Mouse (Mus musculus) stomach, embryonic 14.5 days (tissue): ENCODE measurements around the gene Eno2. TPM values are rescaled to one million over a fixed set of nuclear protein-coding genes. Genes with fewer than 3 reads are reported as not detected.
"Not testable (repeated sequence)": the region's sequence is repeated elsewhere in the genome, so short reads cannot be mapped to it uniquely, and the experiment has no call there.

Source experiments
- ATAC-seq: fragments of 200-750 bp; cut with Nextera tagmentation; 2 replicates; pipeline ENCODE4 v1.8.0; 2017; ENCODE audit warnings: low read depth, moderate TSS enrichment; ENCODE audit not compliant: insufficient number of reproducible peaks, insufficient read depth, low FRiP score
- H3K27ac ChIP-seq: fragments of 300-500 bp; sonication (generic); 2 replicates; pipeline ENCODE4 v1.5.1; 2014; ENCODE audit warnings: mild to moderate bottlenecking, low read length, moderate library complexity, mixed read lengths
- H3K27me3 ChIP-seq: fragments of 300-500 bp; sonication (generic); 2 replicates; pipeline ENCODE4 v1.6.1; 2014; ENCODE audit warnings: low read length, control low read depth, mixed read lengths; ENCODE audit not compliant: control insufficient read depth, insufficient read depth
- H3K36me3 ChIP-seq: fragments of 300-500 bp; sonication (generic); 2 replicates; pipeline ENCODE4 v1.6.1; 2014; ENCODE audit warnings: mild to moderate bottlenecking, control low read depth, low read length, moderate library complexity, mixed read lengths; ENCODE audit not compliant: control insufficient read depth, insufficient read depth
- H3K4me1 ChIP-seq: fragments of 300-500 bp; sonication (generic); 2 replicates; pipeline ENCODE4 v1.6.1; 2014; ENCODE audit warnings: low read length, control low read depth, mixed read lengths; ENCODE audit not compliant: control insufficient read depth, insufficient read depth
- H3K4me2 ChIP-seq: fragments of 300-500 bp; sonication (generic); replicated peaks from 2 replicates; pipeline ENCODE4 v1.6.1; 2014; ENCODE audit warnings: low read depth, low read length, control low read depth
- H3K4me3 ChIP-seq: fragments of 300-500 bp; sonication (generic); 2 replicates; pipeline ENCODE4 v1.5.1; 2014; ENCODE audit warnings: low read depth, low read length, control low read depth
- H3K9ac ChIP-seq: fragments of 300-500 bp; sonication (generic); replicated peaks from 2 replicates; pipeline ENCODE4 v1.6.1; 2014; ENCODE audit warnings: low read depth, mild to moderate bottlenecking, control low read depth, low read length, moderate library complexity, mixed read lengths
- H3K9me3 ChIP-seq: fragments of 300-500 bp; sonication (generic); 2 replicates; pipeline ENCODE4 v1.6.1; 2016; ENCODE audit warnings: low read depth, low read length, control low read depth; ENCODE audit not compliant: control insufficient read depth
- WGBS: fragments of 180-500 bp; shearing (Covaris S2); extraction: QIAGEN DNeasy Blood & Tissue Kit; methylation state at CpG from one replicate; pipeline ENCODE4 v1.1.7; 2014; 5-methylcytosine and 5-hydroxymethylcytosine counted together
- polyA plus RNA-seq: library from polyadenylated mRNA; unstranded; fragments of >200 nt; fragmentation: Nextera tagmentation; extraction: Ambion mirVana; gene quantifications from 2 replicates; pipeline ENCODE4 v1.2.1, GENCODE M21; 2014

Eno2 gene
- polyA plus RNA-seq, 1 experiment from 2014 or later = 9.7 TPM

DNA sequence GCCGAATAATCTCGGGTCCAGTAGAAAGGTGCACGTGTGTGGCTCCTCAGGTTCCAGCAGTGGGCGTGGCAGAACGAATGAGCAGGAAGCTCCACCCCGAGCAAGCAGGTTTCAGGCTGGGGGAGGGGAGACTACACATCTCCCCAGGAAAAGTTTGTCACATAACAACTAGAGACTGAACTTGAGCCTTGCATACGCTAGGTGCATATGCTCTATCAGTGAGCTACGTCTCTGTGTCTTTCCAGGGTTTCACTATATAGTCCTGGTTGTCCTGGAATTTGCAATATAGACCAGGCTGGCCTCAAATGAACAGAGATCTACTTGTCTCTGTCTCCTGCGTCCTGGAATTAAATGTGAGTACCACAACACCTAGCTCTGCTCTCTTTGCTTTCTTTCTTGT lies 32.9 kb upstream of the Eno2 start:
- not testable (repeated sequence) for H3K4me3 ChIP-seq, H3K9me3 ChIP-seq, H3K9ac ChIP-seq, ATAC-seq, H3K4me1 ChIP-seq, H3K27ac ChIP-seq, H3K36me3 ChIP-seq, H3K27me3 ChIP-seq
- H3K4me2 ChIP-seq = 0 out of 2 replicates have a peak overlapping the region, but pooled peaks have one; percentile 12
- 15% methylated on average over 5 of the region's 9 CpGs for WGBS

DNA sequence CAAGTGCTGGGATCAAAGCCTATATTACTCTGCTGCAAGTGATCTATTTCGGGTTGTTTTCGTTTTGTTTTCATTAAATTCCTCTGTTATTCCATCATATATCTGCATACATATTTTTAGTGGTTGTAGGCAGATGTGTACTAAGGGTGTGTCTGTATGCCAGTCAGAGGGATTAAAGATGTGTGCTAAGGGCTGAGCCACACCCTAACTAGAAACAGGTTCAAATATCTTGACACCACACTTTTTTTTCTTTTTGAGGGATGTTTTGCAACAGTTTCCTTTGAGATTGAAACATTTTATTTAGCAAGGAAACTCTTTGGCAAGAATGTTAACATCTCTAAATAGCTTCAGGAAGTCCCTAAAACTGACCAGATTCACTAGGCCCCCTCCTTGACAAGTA lies 26.7 kb upstream of the Eno2 start:
- Histone ChIP-seq H3K36me3 (no peaks in the 10 kb centered on the region), H3K4me3 (no peak overlapping the region), H3K27ac (peak overlapping the region; percentile 49; the same call in 1 of the 2 replicates), H3K9ac (no peak overlapping the region), H3K4me2 (no peak overlapping the region), H3K27me3 (no peaks in the 10 kb centered on the region), H3K9me3 (no peaks in the 10 kb centered on the region), H3K4me1 (no peaks in the 10 kb centered on the region)
- 64% methylated on average over 2 of the region's 2 CpGs for WGBS
- ATAC-seq = no peak; the same call in 1 of the 2 replicates

DNA sequence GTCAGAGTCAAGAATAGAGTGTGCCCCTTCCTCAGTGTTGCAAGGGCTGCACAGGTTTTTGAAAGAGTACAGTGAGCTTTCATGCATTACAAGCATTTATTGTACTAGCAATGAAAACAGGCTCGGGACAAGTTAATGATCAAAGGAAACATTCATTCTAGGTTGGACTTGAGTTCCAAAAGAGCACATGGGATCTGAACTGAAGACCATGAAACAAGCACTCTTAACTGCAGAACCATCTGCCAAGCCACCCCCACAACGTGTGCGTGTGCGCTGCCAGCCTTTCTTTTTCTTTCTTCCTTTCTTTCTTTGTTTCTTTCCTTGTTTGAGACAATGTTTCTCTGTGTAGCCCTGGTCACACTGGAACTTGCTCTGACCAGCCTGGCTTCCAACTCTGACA lies 26.3 kb upstream of the Eno2 start:
- 70% methylated on average over 4 of the region's 4 CpGs for WGBS
- no peaks in the 10 kb centered on the region for H3K36me3 ChIP-seq
- no peaks in the 10 kb centered on the region for H3K27me3 ChIP-seq
- H3K9ac ChIP-seq = no peak overlapping the region
- peak overlapping the region; percentile 49; the same call in 1 of the 2 replicates for H3K27ac ChIP-seq
- no peak overlapping the region for H3K4me2 ChIP-seq
- H3K4me3 ChIP-seq = no peak overlapping the region
- no peak for ATAC-seq
- H3K4me1 ChIP-seq = no peaks in the 10 kb centered on the region
- no peaks in the 10 kb centered on the region for H3K9me3 ChIP-seq

DNA sequence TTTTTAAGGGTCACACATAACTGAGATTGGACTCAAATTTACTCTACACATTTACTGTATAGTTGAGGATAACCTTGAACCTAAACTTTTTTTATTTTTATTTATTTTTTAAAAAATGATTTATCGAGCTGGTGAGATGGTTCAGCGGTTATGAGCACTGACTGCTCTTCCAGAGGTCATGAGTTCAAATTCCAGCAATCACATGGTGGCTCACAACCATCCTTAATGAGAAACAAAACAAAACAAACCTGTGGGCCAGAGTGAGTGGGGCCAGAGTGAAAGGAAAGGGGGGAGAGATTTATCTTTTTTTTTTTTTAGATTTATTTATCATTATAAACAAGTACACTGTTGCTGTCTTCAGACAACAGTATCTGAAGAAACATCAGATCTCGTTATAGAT lies 22.4 kb upstream of the Eno2 start:
- Histone ChIP-seq H3K27me3 (no peaks in the 10 kb centered on the region), H3K9me3 (no peaks in the 10 kb centered on the region), H3K27ac (no peak overlapping the region), H3K4me2 (no peak overlapping the region), H3K4me1 (no peaks in the 10 kb centered on the region), H3K36me3 (no peaks in the 10 kb centered on the region), H3K9ac (no peak overlapping the region), H3K4me3 (no peak overlapping the region)
- WGBS = 86% methylated on average over 3 of the region's 3 CpGs
- ATAC-seq = no peak

DNA sequence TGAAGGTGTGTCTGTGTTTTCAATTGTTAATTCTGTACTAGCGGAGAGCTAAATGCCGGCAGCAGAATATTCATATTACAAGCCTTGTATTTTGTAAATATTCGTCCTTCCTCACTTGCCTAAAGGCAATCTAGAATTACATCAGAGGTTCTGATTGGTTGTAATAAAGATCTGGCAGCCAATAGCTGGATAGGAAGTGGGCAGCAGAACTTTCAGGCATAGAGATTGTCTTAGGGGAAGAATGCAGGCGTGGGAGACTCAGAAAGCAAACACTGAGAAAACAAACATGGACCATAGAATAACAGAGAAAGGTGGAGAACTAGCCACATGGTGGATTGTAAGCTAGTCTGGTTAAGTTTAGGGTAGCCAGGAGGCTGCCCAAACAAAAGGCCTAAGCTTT lies 20.6 kb upstream of the Eno2 start:
- no peaks in the 10 kb centered on the region for H3K4me1 ChIP-seq
- no peaks in the 10 kb centered on the region for H3K36me3 ChIP-seq
- H3K4me3 ChIP-seq = no peak overlapping the region
- no peak overlapping the region for H3K4me2 ChIP-seq
- 55% methylated on average over 4 of the region's 4 CpGs for WGBS
- no peak overlapping the region for H3K27ac ChIP-seq
- no peak for ATAC-seq
- H3K27me3 ChIP-seq = no peaks in the 10 kb centered on the region
- H3K9me3 ChIP-seq = no peaks in the 10 kb centered on the region
- H3K9ac ChIP-seq = no peak overlapping the region

DNA sequence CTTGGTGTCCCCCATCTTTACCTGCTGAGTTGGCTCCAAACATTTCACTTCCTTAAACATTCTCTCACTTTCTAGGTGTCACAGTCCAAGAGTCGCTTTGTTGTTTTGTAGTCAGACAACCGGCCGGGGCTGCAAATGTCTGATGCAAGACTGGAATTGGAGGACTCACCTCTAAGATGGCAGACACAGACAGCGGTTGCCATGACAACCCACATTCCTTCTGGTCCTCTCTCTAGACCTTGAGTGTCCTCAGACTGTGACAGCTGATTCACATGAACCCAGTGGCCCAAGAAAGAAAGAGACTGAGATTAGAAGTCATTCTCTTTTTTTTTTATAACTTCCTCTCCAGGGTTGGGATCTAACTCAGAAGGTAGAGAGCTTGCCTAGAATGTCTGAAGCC lies 20.0 kb upstream of the Eno2 start:
- Histone ChIP-seq H3K27me3 (no peaks in the 10 kb centered on the region), H3K9ac (no peak overlapping the region), H3K27ac (no peak overlapping the region), H3K4me3 (no peak overlapping the region), H3K36me3 (no peaks in the 10 kb centered on the region), H3K9me3 (no peaks in the 10 kb centered on the region), H3K4me1 (no peaks in the 10 kb centered on the region), H3K4me2 (no peak overlapping the region)
- ATAC-seq = no peak
- 88% methylated on average over 4 of the region's 4 CpGs for WGBS

DNA sequence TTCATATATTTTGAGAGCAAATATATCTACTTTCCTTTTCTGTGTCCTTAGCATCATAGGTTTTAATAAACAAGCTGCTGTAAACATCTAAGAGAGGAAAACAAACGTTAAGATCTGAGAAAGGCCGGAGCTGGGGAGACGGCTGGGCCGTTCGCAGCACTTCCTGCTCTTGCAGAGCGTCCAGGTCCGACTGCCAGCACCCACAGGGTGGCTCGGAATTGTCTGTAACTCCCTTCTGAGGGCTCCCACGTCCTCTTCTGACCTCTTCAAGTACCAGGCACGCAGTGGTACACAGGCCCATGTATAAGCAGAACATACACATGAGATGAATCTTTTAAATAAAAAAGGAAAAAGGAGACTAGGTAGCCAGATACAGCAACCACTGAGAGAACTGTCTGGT lies 18.2 kb upstream of the Eno2 start:
- Histone ChIP-seq H3K36me3 (no peaks in the 10 kb centered on the region), H3K4me1 (no peaks in the 10 kb centered on the region), H3K27ac (no peak overlapping the region), H3K9ac (no peak overlapping the region), H3K27me3 (no peaks in the 10 kb centered on the region), H3K4me2 (no peak overlapping the region), H3K4me3 (no peak overlapping the region), H3K9me3 (no peaks in the 10 kb centered on the region)
- ATAC-seq = no peak
- WGBS = 62% methylated on average over 10 of the region's 10 CpGs

DNA sequence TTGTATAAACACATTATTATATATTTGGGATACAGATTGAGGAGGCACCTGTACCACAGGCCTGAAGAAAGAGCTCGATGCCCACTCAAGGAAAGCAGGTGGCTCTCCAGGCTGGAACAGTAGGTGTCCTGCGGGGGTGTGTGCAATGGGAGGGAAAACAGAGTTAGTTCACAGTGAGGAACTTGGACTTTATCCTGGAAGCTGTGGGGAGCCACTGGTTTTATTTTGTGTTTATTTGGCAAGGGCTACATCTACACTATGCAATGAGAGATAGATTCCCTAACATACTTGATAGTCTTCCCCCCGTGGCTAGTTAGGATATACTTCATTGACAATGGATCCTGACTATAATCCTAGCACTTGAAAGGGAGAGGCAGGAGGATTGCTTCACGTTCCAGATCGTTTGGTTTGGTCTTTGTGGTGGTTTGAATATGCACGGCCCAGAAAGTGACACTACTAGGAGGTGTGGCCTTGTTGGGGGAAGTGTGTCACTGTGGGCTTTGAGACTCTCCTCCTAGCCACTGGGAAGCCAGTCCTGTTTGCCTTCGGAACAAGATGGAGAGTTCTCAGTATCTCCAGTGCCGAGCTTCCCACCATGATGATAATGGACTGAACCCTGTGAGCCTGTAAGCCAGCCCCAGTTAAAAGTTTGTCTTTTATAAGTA lies 17.4 kb upstream of the Eno2 start:
- Histone ChIP-seq H3K4me3 (no peak overlapping the region), H3K4me2 (no peak overlapping the region), H3K4me1 (0 out of 2 replicates have a peak, but pooled peaks cover 3% of the 10 kb centered on the region), H3K36me3 (no peaks in the 10 kb centered on the region), H3K27ac (no peak overlapping the region), H3K27me3 (no peaks in the 10 kb centered on the region), H3K9ac (no peak overlapping the region), H3K9me3 (no peaks in the 10 kb centered on the region)
- WGBS = 55% methylated on average over 8 of the region's 8 CpGs
- no peak for ATAC-seq

DNA sequence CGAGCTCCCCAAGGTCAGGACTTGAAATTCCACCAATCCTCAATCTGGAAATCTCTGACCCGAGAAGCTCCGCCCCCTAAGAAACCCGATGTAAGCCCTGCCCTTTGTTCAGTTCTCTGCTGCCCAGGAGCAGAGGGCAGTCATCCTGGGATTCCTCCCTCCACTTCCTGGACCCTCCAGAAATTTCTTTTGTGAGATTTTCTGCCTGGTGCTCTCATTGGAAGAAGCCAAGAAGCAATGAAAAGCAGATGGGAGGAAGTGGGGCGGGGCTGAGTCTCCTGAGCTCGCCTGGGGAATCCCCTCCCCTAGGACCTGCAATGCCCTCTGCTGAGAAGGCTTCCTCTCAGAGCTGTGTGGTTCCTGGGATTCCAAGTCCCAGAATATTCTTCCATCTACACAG lies 13.0 kb upstream of the Eno2 start:
- Histone ChIP-seq H3K27ac (no peak overlapping the region), H3K4me3 (peak overlapping the region; percentile 5; the same call in 1 of the 2 replicates), H3K36me3 (no peaks in the 10 kb centered on the region), H3K9ac (no peak overlapping the region), H3K4me2 (peak overlapping the region; percentile 25), H3K4me1 (0 out of 2 replicates have a peak, but pooled peaks cover 3% of the 10 kb centered on the region), H3K9me3 (no peaks in the 10 kb centered on the region), H3K27me3 (no peaks in the 10 kb centered on the region)
- ATAC-seq = peak; percentile 28; the same call in 1 of the 2 replicates
- 22% methylated on average over 6 of the region's 6 CpGs for WGBS
